Mouse (Mus musculus): ENCODE data around the gene Foxa3. TPM values are rescaled to one million over a fixed set of nuclear protein-coding genes. Genes with fewer than 3 reads are reported as not detected.
A peak's percentile ranks its signal among the peaks of the same experiment; 100 is the strongest.

Foxa3 gene
- total and polyA plus RNA-seq, 3 experiments: not detected

DNA sequence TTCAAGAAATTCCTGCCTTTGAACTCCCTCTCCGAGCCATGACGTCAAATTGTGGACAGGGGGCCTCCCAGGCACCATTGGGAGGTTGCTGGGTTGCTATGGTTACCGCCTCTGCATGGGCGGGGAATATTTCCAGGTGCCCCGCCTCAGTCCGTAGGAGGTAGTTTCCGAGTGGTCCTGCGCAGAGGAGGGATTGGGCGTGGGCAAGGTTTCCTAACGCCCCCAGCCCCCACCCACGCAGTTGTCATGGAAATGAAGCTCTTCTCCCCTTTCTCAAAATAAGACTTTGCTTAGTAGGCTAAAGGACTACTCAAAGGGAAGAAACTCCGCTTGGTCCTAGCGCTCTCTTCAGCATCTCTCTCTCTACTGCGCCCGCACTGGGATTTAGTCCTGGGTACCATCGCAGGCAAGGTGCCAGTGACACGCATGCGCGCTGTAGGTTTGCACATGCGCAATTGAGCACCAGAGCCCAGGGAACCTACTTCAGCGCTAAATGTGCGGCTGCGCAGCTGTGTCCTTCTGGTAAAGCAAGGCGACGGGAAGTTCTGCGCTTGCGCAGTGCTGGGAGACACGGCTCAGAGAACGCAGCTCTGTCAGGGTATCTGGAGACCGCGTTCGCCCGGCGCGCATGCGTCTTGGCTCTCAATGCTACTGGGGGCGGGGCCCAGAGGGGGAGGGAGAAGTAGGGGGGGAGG lies 32.6 kb downstream of the Foxa3 start, which contains the start of gene Mypop:
TSS of gene Mypop (plus strand) at position 645 of the 695 bp plus-strand sequence.
- Histone ChIP-seq H3K27me3 (ENCODE audit: control insufficient read depth in 1 of 2, insufficient read depth in 2 of 2, low read length in 2 of 2) (no peaks in the 10 kb centered on the region), H3K79me2 (ENCODE audit: control insufficient read depth, insufficient read depth, low read length, poor library complexity) (no peaks in the 10 kb centered on the region), H3K36me3 (ENCODE audit: control insufficient read depth in 1 of 2, insufficient read depth in 2 of 2, low read length in 2 of 2) (peaks cover 0 to 7% of the 10 kb centered on the region in 2 experiments; a peak in 2 of 4 replicates), H3K4me3 (ENCODE audit: control insufficient read depth in 1 of 2, insufficient read depth in 1 of 2, low read depth in 2 of 2, low read length in 2 of 2) (peak within 1 kb of the TSS; percentile 45 to 47), H3K9ac (ENCODE audit: control insufficient read depth, low read depth, low read length, poor library complexity, severe bottlenecking) (peak within 1 kb of the TSS; percentile 53), H3K9me3 (replicated peaks; ENCODE audit: insufficient read depth, low read length) (no peaks in the 10 kb centered on the region), H3K27ac (ENCODE audit: control insufficient read depth, low read depth, low read length) (peak within 1 kb of the TSS; percentile 34), H3K4me1 (ENCODE audit: control insufficient read depth in 1 of 2, insufficient read depth in 2 of 2, low read length in 2 of 2) (peaks cover 2 to 21% of the 10 kb centered on the region in 2 experiments; a peak in 3 of 4 replicates)
- peak; percentile 100 for DNase-seq (ENCODE audit: low read depth, low spot score)
- no peak for TF ChIP-seq GABPA (IDR thresholded peaks at IDR 0.05; ENCODE audit: low read depth, low read length)
- no peak for TF ChIP-seq E2F4 (IDR thresholded peaks at IDR 0.05; ENCODE audit: borderline replicate concordance, low read depth, low read length)
- TF ChIP-seq MEF2A (IDR thresholded peaks at IDR 0.05; ENCODE audit: extremely low read depth, insufficient replicate concordance, low read depth, low read length, poor library complexity, severe bottlenecking): no peak
- TF ChIP-seq ZMIZ1 (IDR thresholded peaks at IDR 0.05; ENCODE audit: low read depth, low read length): 0 out of 2 replicates have a peak, but pooled peaks have one; percentile 49
- no peak for TF ChIP-seq USF2 (IDR thresholded peaks at IDR 0.05; ENCODE audit: borderline replicate concordance in 1 of 2, insufficient read depth in 1 of 2, low read depth in 1 of 2, low read length in 2 of 2)
- peak; percentile 48; the same call in 1 of the 2 replicates for TF ChIP-seq CHD2 (IDR thresholded peaks at IDR 0.05; ENCODE audit: low read length)
- TF ChIP-seq POLR2A (IDR thresholded peaks at IDR 0.05; ENCODE audit: control insufficient read depth in 1 of 2, insufficient read depth in 1 of 2, low read depth in 1 of 2, low read length in 2 of 2, poor library complexity in 1 of 2): peak; percentile 30 to 67; a peak in 2 of 4 replicates
- TF ChIP-seq ZKSCAN1 (IDR thresholded peaks at IDR 0.05; ENCODE audit: low read depth, low read length): 0 out of 2 replicates have a peak, but pooled peaks have one; percentile 32
- no peak; the same call in 1 of the 2 replicates for TF ChIP-seq POLR2AphosphoS5 (IDR thresholded peaks at IDR 0.05; ENCODE audit: borderline replicate concordance, low read depth, low read length)
- no peak for TF ChIP-seq CTCF (IDR thresholded peaks at IDR 0.05 in 2 of 3, conservative IDR thresholded peaks at IDR 0.05 in 1 of 3; ENCODE audit: control insufficient read depth in 1 of 3, insufficient read depth in 1 of 3, low read depth in 2 of 3, low read length in 3 of 3, poor library complexity in 1 of 3, severe bottlenecking in 1 of 3)
- TF ChIP-seq NELFE (IDR thresholded peaks at IDR 0.05; ENCODE audit: low read depth, low read length): peak; percentile 78
- peak; percentile 33; the same call in 1 of the 2 replicates for TF ChIP-seq RCOR1 (IDR thresholded peaks at IDR 0.05; ENCODE audit: low read depth, low read length)
- TF ChIP-seq ZNF384 (IDR thresholded peaks at IDR 0.05; ENCODE audit: low read depth, low read length): no peak
- TF ChIP-seq MAFK (IDR thresholded peaks at IDR 0.05; ENCODE audit: borderline replicate concordance, low read depth, low read length): no peak
- peak; percentile 26; the same call in 1 of the 2 replicates for TF ChIP-seq SIN3A (IDR thresholded peaks at IDR 0.05; ENCODE audit: low read length)
- no peak for TF ChIP-seq MYB (IDR thresholded peaks at IDR 0.05; ENCODE audit: low read depth, low read length)
- TF ChIP-seq HCFC1 (IDR thresholded peaks at IDR 0.05; ENCODE audit: low read depth, low read length): peak; percentile 86
- TF ChIP-seq MXI1 (IDR thresholded peaks at IDR 0.05; ENCODE audit: low read depth, low read length): 0 out of 2 replicates have a peak, but pooled peaks have one; percentile 38
- no peak for TF ChIP-seq UBTF (IDR thresholded peaks at IDR 0.05; ENCODE audit: borderline replicate concordance, insufficient read depth, low read depth, low read length)
- TF ChIP-seq MAX (IDR thresholded peaks at IDR 0.05; ENCODE audit: low read length): 0 out of 2 replicates have a peak, but pooled peaks have one; percentile 22
- TF ChIP-seq POLR2AphosphoS2 (IDR thresholded peaks at IDR 0.05; ENCODE audit: low read length): peak; percentile 98
- TF ChIP-seq NRF1 (IDR thresholded peaks at IDR 0.05; ENCODE audit: insufficient read depth, low read depth, low read length, poor library complexity, severe bottlenecking): peak; percentile 91
- no peak for TF ChIP-seq SMC3 (IDR thresholded peaks at IDR 0.05; ENCODE audit: low read depth, low read length)
- TF ChIP-seq KAT2A (conservative IDR thresholded peaks at IDR 0.05; ENCODE audit: low read depth, low read length): no peak; the same call in 1 of the 2 replicates
- TF ChIP-seq TBP (IDR thresholded peaks at IDR 0.05; ENCODE audit: low read depth, low read length): 0 out of 2 replicates have a peak, but pooled peaks have one; percentile 11
- TF ChIP-seq ELF1 (IDR thresholded peaks at IDR 0.05; ENCODE audit: low read depth, low read length): peak; percentile 39; the same call in 1 of the 2 replicates
- TF ChIP-seq BHLHE40 (IDR thresholded peaks at IDR 0.05; ENCODE audit: borderline replicate concordance, low read depth, low read length): no peak
- TF ChIP-seq MYC (IDR thresholded peaks at IDR 0.05; ENCODE audit: low read depth, low read length): no peak
- no peak for TF ChIP-seq GATA1 (IDR thresholded peaks at IDR 0.05; ENCODE audit: low read depth, low read length)

All from MEL (cell line).